Mouse (Mus musculus) heart, embryonic 16.5 days (tissue): ENCODE measurements around the gene Fam168a. TPM values are rescaled to one million over a fixed set of nuclear protein-coding genes. Genes with fewer than 3 reads are reported as not detected.

Source experiments
- ATAC-seq: fragments of 200-750 bp; cut with Nextera tagmentation; replicated peaks from 2 replicates; pipeline ENCODE4 v1.8.0; 2017; ENCODE audit warnings: moderate number of reproducible peaks; ENCODE audit not compliant: insufficient read depth, low FRiP score; ENCODE audit errors: extremely low read depth
- H3K27ac ChIP-seq: fragments of 300-500 bp; sonication (generic); 2 replicates; pipeline ENCODE4 v1.5.1; 2014; ENCODE audit warnings: mild to moderate bottlenecking, low read length, control low read depth, moderate library complexity
- H3K27me3 ChIP-seq: fragments of 300-500 bp; sonication (generic); 2 replicates; pipeline ENCODE4 v1.6.1; 2014; ENCODE audit warnings: low read length, mixed read lengths; ENCODE audit not compliant: control insufficient read depth, insufficient read depth
- H3K36me3 ChIP-seq: fragments of 300-500 bp; sonication (generic); 2 replicates; pipeline ENCODE4 v1.6.1; 2014; ENCODE audit not compliant: control insufficient read depth, insufficient read depth
- H3K4me1 ChIP-seq: fragments of 300-500 bp; sonication (generic); 2 replicates; pipeline ENCODE4 v1.6.1; 2014; ENCODE audit warnings: low read length, mixed read lengths; ENCODE audit not compliant: control insufficient read depth, insufficient read depth
- H3K4me2 ChIP-seq: fragments of 300-500 bp; sonication (generic); 2 replicates; pipeline ENCODE4 v1.6.1; 2014; ENCODE audit warnings: low read depth, mild to moderate bottlenecking, control low read depth, low read length
- H3K4me3 ChIP-seq: fragments of 300-500 bp; sonication (generic); 2 replicates; pipeline ENCODE4 v1.5.1; 2014; ENCODE audit warnings: mild to moderate bottlenecking, control low read depth, low read length
- H3K9ac ChIP-seq: fragments of 300-500 bp; sonication (generic); 2 replicates; pipeline ENCODE4 v1.6.1; 2014; ENCODE audit warnings: low read length, control low read depth
- H3K9me3 ChIP-seq: fragments of 300-500 bp; sonication (generic); replicated peaks from 2 replicates; pipeline ENCODE4 v1.6.1; 2016; ENCODE audit warnings: low read length; ENCODE audit not compliant: control insufficient read depth
- WGBS: fragments of 180-500 bp; shearing (Covaris S2); extraction: QIAGEN DNeasy Blood & Tissue Kit; methylation state at CpG from one replicate; pipeline ENCODE4 v1.1.7; 2014; 5-methylcytosine and 5-hydroxymethylcytosine counted together
- polyA plus RNA-seq: library from polyadenylated mRNA; unstranded; fragments of >200 nt; fragmentation: Nextera tagmentation; extraction: Ambion mirVana; gene quantifications from 2 replicates; pipeline ENCODE4 v1.2.1, GENCODE M21; 2015

Gene Fam168a
- polyA plus RNA-seq, 1 experiment from 2014 or later: 25.6 TPM

- H3K9me3 ChIP-seq: no peaks in the 10 kb centered on the region
- no peaks in the 10 kb centered on the region for H3K4me1 ChIP-seq
- no peak overlapping the region for H3K4me2 ChIP-seq
- no peak overlapping the region for H3K9ac ChIP-seq
- H3K4me3 ChIP-seq: no peak overlapping the region
- no peaks in the 10 kb centered on the region for H3K36me3 ChIP-seq
- no peaks in the 10 kb centered on the region for H3K27me3 ChIP-seq
- no peak overlapping the region for H3K27ac ChIP-seq
- ATAC-seq: no peak
These were observed 56.3 kb downstream of the Fam168a start for GRCm38 (mm10) chr7:100762726-100763125.

DNA sequence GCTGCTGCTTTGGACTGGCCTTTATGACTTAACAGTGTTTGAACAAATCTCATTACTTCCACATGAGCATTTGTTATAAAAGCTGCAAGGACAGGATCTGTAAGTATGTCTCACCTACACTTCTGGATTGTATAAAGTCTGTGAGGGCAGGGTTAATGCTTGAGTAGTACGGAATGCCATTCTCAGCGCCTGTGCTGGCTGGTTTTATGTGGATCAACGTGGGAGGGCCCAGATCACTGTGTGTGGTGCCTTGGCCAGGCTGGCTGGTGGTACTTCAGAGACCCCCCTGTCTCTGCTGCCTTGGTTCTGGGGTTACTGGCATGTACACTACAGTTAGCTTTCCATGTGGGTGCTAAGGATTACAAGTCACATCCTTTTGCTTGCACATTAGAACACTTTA lies 61.1 kb downstream of the Fam168a start:
- H3K9me3 ChIP-seq: peaks cover 5% of the 10 kb centered on the region; the same call in 1 of the 2 replicates
- no peak overlapping the region for H3K9ac ChIP-seq
- ATAC-seq: no peak

GRCm38 (mm10) chr7:100768009-100768408 lies 61.6 kb downstream of the Fam168a start:
- Histone ChIP-seq H3K27me3 (no peaks in the 10 kb centered on the region), H3K4me1 (no peaks in the 10 kb centered on the region), H3K9me3 (peaks cover 5% of the 10 kb centered on the region; the same call in 1 of the 2 replicates), H3K36me3 (peaks cover 4% of the 10 kb centered on the region; the same call in 1 of the 2 replicates), H3K27ac (no peak overlapping the region), H3K9ac (no peak overlapping the region), H3K4me2 (no peak overlapping the region), H3K4me3 (no peak overlapping the region)
- no peak for ATAC-seq
- WGBS: 98% methylated on average over 3 of the region's 3 CpGs

More for the DNA sequence above, 61.1 kb downstream of the Fam168a start:
- Histone ChIP-seq H3K36me3 (peaks cover 4% of the 10 kb centered on the region; the same call in 1 of the 2 replicates), H3K27ac (no peak overlapping the region), H3K4me3 (no peak overlapping the region), H3K27me3 (no peaks in the 10 kb centered on the region), H3K4me1 (no peaks in the 10 kb centered on the region), H3K4me2 (no peak overlapping the region)
- WGBS: 62% methylated on average over 3 of the region's 3 CpGs

DNA sequence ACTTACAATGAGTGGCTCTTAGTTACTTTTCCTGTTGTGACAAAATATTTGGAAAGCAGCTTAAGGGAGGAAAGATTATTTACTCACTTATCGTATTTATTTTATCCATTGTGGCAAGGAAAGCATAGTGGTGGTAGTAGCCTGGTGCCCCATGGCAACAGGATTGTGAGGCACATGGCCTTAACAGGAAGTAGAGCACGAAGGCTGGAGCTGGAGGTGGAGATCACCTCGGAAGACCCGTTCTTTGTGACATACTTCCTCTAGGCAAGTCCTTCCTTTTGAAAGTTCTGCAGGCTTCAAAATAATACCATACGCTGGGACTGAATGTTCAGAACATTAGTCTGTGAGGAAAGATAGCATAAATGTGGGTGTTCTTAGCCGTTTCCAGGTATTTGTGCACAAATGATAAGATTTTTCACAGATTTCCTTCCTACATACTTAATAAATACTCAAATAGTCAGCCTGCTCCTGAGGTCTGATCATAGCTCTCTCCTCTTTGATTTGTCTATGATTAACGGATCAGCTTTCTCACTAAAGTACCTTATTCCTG lies 63.2 kb downstream of the Fam168a start:
- no peak for ATAC-seq
- Histone ChIP-seq H3K27ac (no peak overlapping the region), H3K9me3 (peaks cover 7% of the 10 kb centered on the region; the same call in 1 of the 2 replicates)

GRCm38 (mm10) chr7:100770669-100771341 lies 64.4 kb downstream of the Fam168a start:
- Histone ChIP-seq H3K36me3 (peaks cover 8% of the 10 kb centered on the region; the same call in 1 of the 2 replicates), H3K27ac (no peak overlapping the region), H3K9ac (no peak overlapping the region), H3K4me3 (no peak overlapping the region), H3K27me3 (no peaks in the 10 kb centered on the region), H3K9me3 (peaks cover 7% of the 10 kb centered on the region; the same call in 1 of the 2 replicates), H3K4me2 (no peak overlapping the region), H3K4me1 (no peaks in the 10 kb centered on the region)
- WGBS: 58% methylated on average over 2 of the region's 2 CpGs
- no peak for ATAC-seq

More for the DNA sequence above, 63.2 kb downstream of the Fam168a start:
- Histone ChIP-seq H3K9ac (no peak overlapping the region), H3K4me3 (no peak overlapping the region), H3K4me1 (no peaks in the 10 kb centered on the region), H3K4me2 (no peak overlapping the region), H3K27me3 (no peaks in the 10 kb centered on the region), H3K36me3 (peaks cover 8% of the 10 kb centered on the region; the same call in 1 of the 2 replicates)
- WGBS: 85% methylated on average over 7 of the region's 7 CpGs

GRCm38 (mm10) chr7:100774189-100774588 lies 67.8 kb downstream of the Fam168a start:
- Histone ChIP-seq H3K36me3 (peaks cover 8% of the 10 kb centered on the region; the same call in 1 of the 2 replicates), H3K9ac (no peak overlapping the region), H3K27ac (no peak overlapping the region), H3K27me3 (no peaks in the 10 kb centered on the region), H3K4me2 (no peak overlapping the region), H3K4me3 (no peak overlapping the region), H3K9me3 (peaks cover 7% of the 10 kb centered on the region; the same call in 1 of the 2 replicates), H3K4me1 (no peaks in the 10 kb centered on the region)
- no peak for ATAC-seq
- 93% methylated on average over 1 of the region's 1 CpGs for WGBS

GRCm38 (mm10) chr7:100775810-100776209 lies 69.4 kb downstream of the Fam168a start:
- Histone ChIP-seq H3K9ac (no peak overlapping the region), H3K27ac (no peak overlapping the region), H3K36me3 (0 out of 2 replicates have a peak, but pooled peaks cover 4% of the 10 kb centered on the region), H3K9me3 (0 out of 2 replicates have a peak, but pooled peaks cover 3% of the 10 kb centered on the region), H3K4me1 (no peaks in the 10 kb centered on the region), H3K4me2 (no peak overlapping the region), H3K4me3 (no peak overlapping the region), H3K27me3 (no peaks in the 10 kb centered on the region)
- ATAC-seq: no peak
- WGBS: 92% methylated on average over 1 of the region's 1 CpGs

GRCm38 (mm10) chr7:100780192-100780591 lies 73.8 kb downstream of the Fam168a start:
- Histone ChIP-seq H3K4me2 (no peak overlapping the region), H3K27me3 (no peaks in the 10 kb centered on the region), H3K36me3 (no peaks in the 10 kb centered on the region), H3K4me3 (no peak overlapping the region), H3K9ac (no peak overlapping the region), H3K27ac (no peak overlapping the region), H3K4me1 (no peaks in the 10 kb centered on the region), H3K9me3 (no peaks in the 10 kb centered on the region)
- ATAC-seq: no peak
- WGBS: 73% methylated on average over 7 of the region's 7 CpGs

DNA sequence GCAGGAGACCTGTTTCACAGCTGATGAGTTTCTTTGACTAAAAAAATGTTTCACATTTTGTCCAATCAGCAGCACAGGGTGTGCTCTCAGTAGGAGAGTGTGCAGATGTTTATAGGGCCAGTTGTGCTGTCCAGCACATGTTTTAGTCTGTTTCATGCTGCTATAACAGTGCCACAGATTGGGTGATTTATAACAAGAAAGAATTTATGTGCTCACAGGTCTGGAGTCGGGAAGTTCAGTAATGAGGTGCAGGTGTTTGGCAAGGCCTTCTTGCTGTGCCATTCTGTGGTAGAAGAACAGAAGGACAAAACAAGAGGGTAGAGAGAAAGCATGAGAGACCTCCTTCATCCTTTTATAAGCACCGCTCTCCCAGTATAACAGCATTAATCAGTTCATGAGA lies 78.2 kb downstream of the Fam168a start:
- Histone ChIP-seq H3K4me1 (no peaks in the 10 kb centered on the region), H3K9me3 (no peaks in the 10 kb centered on the region), H3K27me3 (no peaks in the 10 kb centered on the region), H3K9ac (no peak overlapping the region), H3K4me3 (no peak overlapping the region), H3K4me2 (no peak overlapping the region), H3K27ac (no peak overlapping the region), H3K36me3 (no peaks in the 10 kb centered on the region)
- 82% methylated on average over 2 of the region's 2 CpGs for WGBS
- no peak for ATAC-seq
